Mouse (Mus musculus) heart, embryonic 15.5 days (tissue): ENCODE data around the gene 1110017D15Rik. TPM values are rescaled to one million over a fixed set of nuclear protein-coding genes. Genes with fewer than 3 reads are reported as not detected.

ENCODE experiments used
- ATAC-seq: fragments of 200-750 bp; cut with Nextera tagmentation; replicated peaks from 2 replicates; pipeline ENCODE4 v1.8.0; 2017; ENCODE audit warnings: low read depth, moderate TSS enrichment; ENCODE audit not compliant: insufficient number of reproducible peaks, insufficient read depth, low FRiP score
- H3K27ac ChIP-seq: fragments of 300-500 bp; sonication (generic); 2 replicates; pipeline ENCODE4 v1.5.1; 2015; ENCODE audit warnings: mild to moderate bottlenecking, inconsistent platforms
- H3K27me3 ChIP-seq: fragments of 300-500 bp; sonication (generic); 2 replicates; pipeline ENCODE4 v1.6.1; 2015; ENCODE audit warnings: inconsistent platforms
- H3K36me3 ChIP-seq: fragments of 300-500 bp; sonication (generic); 2 replicates; pipeline ENCODE4 v1.6.1; 2015; ENCODE audit warnings: mild to moderate bottlenecking, inconsistent platforms
- H3K4me1 ChIP-seq: fragments of 300-500 bp; sonication (generic); replicated peaks from 2 replicates; pipeline ENCODE4 v1.6.1; 2015; ENCODE audit warnings: inconsistent platforms
- H3K4me2 ChIP-seq: fragments of 300-500 bp; sonication (generic); 2 replicates; pipeline ENCODE4 v1.6.1; 2015; ENCODE audit warnings: inconsistent platforms, mild to moderate bottlenecking, moderate library complexity
- H3K4me3 ChIP-seq: fragments of 300-500 bp; sonication (generic); 2 replicates; pipeline ENCODE4 v1.5.1; 2015; ENCODE audit warnings: mild to moderate bottlenecking, inconsistent platforms
- H3K9ac ChIP-seq: fragments of 300-500 bp; sonication (generic); 2 replicates; pipeline ENCODE4 v1.6.1; 2015; ENCODE audit warnings: mild to moderate bottlenecking, inconsistent platforms
- H3K9me3 ChIP-seq: fragments of 300-500 bp; sonication (generic); replicated peaks from 2 replicates; pipeline ENCODE4 v1.6.1; 2016; ENCODE audit warnings: inconsistent platforms
- WGBS: fragments of 180-500 bp; shearing (Covaris S2); methylation state at CpG from one replicate; pipeline ENCODE4 v1.1.7; 2015; ENCODE audit warnings: mixed read lengths; 5-methylcytosine and 5-hydroxymethylcytosine counted together
- polyA plus RNA-seq: library from polyadenylated mRNA; unstranded; fragments of >200 nt; fragmentation: Nextera tagmentation; extraction: Ambion mirVana; gene quantifications from 2 replicates; pipeline ENCODE4 v1.2.1, GENCODE M21; 2015

The 1110017D15Rik gene
- polyA plus RNA-seq, 1 experiment from 2014 or later: 0.77 TPM

DNA sequence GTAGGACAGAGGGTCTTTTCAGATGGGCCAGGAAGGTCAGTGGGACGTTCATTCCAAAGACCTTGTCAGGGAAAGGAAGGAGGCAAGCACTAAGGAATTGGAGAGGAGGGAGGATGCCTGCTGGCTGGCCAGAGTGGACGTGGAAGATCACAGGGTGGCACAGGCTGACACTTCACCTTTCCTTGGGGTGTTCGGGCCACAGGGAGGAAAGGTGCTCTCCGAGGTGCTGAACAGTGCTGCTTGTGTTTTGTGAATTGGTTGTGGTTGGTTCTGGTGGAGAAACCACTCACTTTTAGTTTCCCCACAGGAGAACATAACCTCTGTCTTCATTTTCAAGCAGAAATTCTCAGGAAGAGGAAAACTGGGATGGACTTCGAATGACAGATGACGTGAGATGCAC lies 15.3 kb upstream of the 1110017D15Rik start:
- no peaks in the 10 kb centered on the region for H3K27me3 ChIP-seq
- no peak overlapping the region for H3K4me3 ChIP-seq
- no peak for ATAC-seq
- H3K9me3 ChIP-seq: no peaks in the 10 kb centered on the region
- 16% methylated on average over 6 of the region's 6 CpGs for WGBS
- no peak overlapping the region for H3K27ac ChIP-seq
- peaks cover 13% of the 10 kb centered on the region for H3K4me1 ChIP-seq
- H3K36me3 ChIP-seq: no peaks in the 10 kb centered on the region
- H3K4me2 ChIP-seq: no peak overlapping the region
- no peak overlapping the region for H3K9ac ChIP-seq

GRCm38 (mm10) chr4:41527996-41528395 lies 10.9 kb upstream of the 1110017D15Rik start:
- Histone ChIP-seq H3K9me3 (no peaks in the 10 kb centered on the region), H3K27me3 (no peaks in the 10 kb centered on the region), H3K27ac (no peak overlapping the region), H3K4me1 (peaks cover 17% of the 10 kb centered on the region), H3K9ac (no peak overlapping the region), H3K4me2 (no peak overlapping the region), H3K4me3 (no peak overlapping the region), H3K36me3 (no peaks in the 10 kb centered on the region)
- WGBS: 27% methylated on average over 8 of the region's 8 CpGs
- no peak for ATAC-seq

DNA sequence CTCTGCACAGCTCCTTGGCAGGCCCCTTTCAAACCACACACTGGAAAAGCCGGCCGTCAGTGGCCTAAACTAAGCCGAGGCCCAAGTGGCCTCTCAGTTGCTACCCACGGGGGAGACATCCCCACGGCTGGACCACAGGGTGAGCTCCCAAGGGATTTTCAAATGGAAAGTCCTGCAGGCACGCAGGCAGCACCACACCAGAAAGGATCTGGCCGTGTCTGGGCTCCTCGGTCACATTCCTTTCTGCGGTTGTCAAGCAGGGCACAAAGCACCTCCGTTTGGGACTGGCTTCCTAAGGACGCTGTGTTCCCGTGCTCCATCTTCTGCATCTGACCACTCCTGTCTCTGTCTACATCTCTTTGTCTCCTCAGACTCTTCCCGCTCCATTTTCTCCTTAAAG lies 9.9 kb upstream of the 1110017D15Rik start:
- Histone ChIP-seq H3K27ac (no peak overlapping the region), H3K4me1 (peaks cover 17% of the 10 kb centered on the region), H3K27me3 (no peaks in the 10 kb centered on the region), H3K4me3 (no peak overlapping the region), H3K36me3 (no peaks in the 10 kb centered on the region), H3K9me3 (no peaks in the 10 kb centered on the region), H3K9ac (no peak overlapping the region), H3K4me2 (no peak overlapping the region)
- ATAC-seq: no peak
- 34% methylated on average over 13 of the region's 13 CpGs for WGBS

GRCm38 (mm10) chr4:41526553-41526952 lies 9.4 kb upstream of the 1110017D15Rik start:
- Histone ChIP-seq H3K36me3 (no peaks in the 10 kb centered on the region), H3K4me3 (no peak overlapping the region), H3K27me3 (0 out of 2 replicates have a peak, but pooled peaks cover 4% of the 10 kb centered on the region), H3K9ac (no peak overlapping the region), H3K4me1 (peaks cover 17% of the 10 kb centered on the region), H3K4me2 (no peak overlapping the region), H3K9me3 (no peaks in the 10 kb centered on the region), H3K27ac (no peak overlapping the region)
- ATAC-seq: no peak
- WGBS: 65% methylated on average over 7 of the region's 7 CpGs

DNA sequence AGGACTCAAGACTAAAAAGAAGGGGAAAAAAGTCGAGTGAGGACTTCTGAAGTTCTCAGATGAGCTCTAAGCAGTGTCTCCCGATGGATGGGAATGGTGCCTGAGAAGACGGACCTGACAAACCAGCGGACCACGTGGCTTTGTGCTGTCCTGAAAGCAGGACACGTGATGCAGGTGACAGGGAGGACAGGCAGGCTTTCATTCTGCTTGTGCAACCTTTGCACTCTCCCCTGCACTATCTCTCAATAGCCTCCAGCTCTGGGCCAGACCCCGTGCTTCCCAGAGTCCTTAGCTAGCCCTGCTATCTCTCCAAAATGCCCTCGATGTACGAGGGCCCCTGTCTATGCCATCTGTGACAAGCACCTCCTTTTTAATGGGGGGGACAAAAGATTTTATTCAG lies 7.7 kb upstream of the 1110017D15Rik start:
- no peak overlapping the region for H3K4me3 ChIP-seq
- no peak overlapping the region for H3K4me2 ChIP-seq
- ATAC-seq: no peak
- H3K9me3 ChIP-seq: no peaks in the 10 kb centered on the region
- peaks cover 17% of the 10 kb centered on the region for H3K4me1 ChIP-seq
- no peak overlapping the region for H3K27ac ChIP-seq
- 60% methylated on average over 9 of the region's 9 CpGs for WGBS
- H3K9ac ChIP-seq: no peak overlapping the region
- no peaks in the 10 kb centered on the region for H3K36me3 ChIP-seq
- peaks cover 10% of the 10 kb centered on the region; the same call in 1 of the 2 replicates for H3K27me3 ChIP-seq

GRCm38 (mm10) chr4:41523839-41524238 lies 6.7 kb upstream of the 1110017D15Rik start:
- H3K27ac ChIP-seq: no peak overlapping the region
- WGBS: 66% methylated on average over 7 of the region's 7 CpGs
- peaks cover 15% of the 10 kb centered on the region for H3K4me1 ChIP-seq
- H3K9me3 ChIP-seq: no peaks in the 10 kb centered on the region
- no peak overlapping the region for H3K4me2 ChIP-seq
- peaks cover 10% of the 10 kb centered on the region; the same call in 1 of the 2 replicates for H3K27me3 ChIP-seq
- H3K9ac ChIP-seq: no peak overlapping the region
- ATAC-seq: no peak
- no peak overlapping the region for H3K4me3 ChIP-seq
- H3K36me3 ChIP-seq: no peaks in the 10 kb centered on the region

DNA sequence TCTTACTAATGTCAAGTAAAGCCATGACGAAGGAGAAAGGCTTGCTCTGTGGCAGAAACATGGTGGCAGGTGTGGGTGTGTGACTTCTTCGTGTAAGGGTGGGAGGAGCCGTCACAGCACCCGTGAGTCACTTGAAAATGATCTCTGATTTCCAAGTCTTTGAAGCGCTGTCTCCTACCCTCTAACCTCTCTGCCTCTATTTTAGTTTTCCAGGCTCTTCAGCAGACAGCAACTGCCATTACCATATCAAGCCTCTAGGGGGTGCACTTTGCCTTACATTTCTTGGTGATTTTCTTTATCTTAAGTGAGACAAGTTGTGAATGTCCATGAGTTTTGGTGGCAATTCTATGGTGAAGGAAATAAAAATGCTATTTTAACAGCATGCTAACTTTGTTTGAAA lies 5.7 kb upstream of the 1110017D15Rik start:
- no peak overlapping the region for H3K9ac ChIP-seq
- no peak overlapping the region for H3K4me2 ChIP-seq
- WGBS: 51% methylated on average over 5 of the region's 5 CpGs
- H3K27ac ChIP-seq: no peak overlapping the region
- peaks cover 5% of the 10 kb centered on the region for H3K4me1 ChIP-seq
- H3K4me3 ChIP-seq: no peak overlapping the region
- no peak for ATAC-seq
- peaks cover 10% of the 10 kb centered on the region; the same call in 1 of the 2 replicates for H3K27me3 ChIP-seq
- no peaks in the 10 kb centered on the region for H3K9me3 ChIP-seq
- H3K36me3 ChIP-seq: no peaks in the 10 kb centered on the region

- Histone ChIP-seq H3K4me1 (peaks cover 4% of the 10 kb centered on the region), H3K36me3 (no peaks in the 10 kb centered on the region), H3K4me2 (no peak overlapping the region), H3K9me3 (no peaks in the 10 kb centered on the region), H3K27ac (no peak overlapping the region), H3K27me3 (peaks cover 10% of the 10 kb centered on the region; the same call in 1 of the 2 replicates), H3K4me3 (no peak overlapping the region), H3K9ac (no peak overlapping the region)
- no peak for ATAC-seq
- 88% methylated on average over 6 of the region's 6 CpGs for WGBS
Measured at GRCm38 (mm10) chr4:41522136-41522535, 5.0 kb upstream of the 1110017D15Rik start.

DNA sequence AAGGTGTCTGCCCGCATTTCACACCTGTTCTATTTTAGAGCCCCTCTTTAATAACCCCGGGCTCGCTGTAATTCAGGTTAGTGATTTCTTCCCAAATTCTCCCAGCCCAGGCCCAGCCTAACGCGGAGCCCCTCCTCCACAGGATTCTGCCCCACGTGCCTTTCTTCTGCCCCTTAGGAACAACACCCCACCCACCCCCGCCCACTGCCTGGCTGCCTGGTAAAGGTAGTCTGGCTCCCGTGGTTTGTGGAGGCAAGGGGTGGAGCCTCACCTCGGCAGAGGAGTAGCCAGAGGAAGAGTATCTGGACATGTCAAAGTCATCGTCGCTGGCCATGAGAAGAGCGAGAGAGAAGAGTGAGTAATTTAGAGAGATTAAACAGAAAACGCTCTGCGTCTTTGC lies 3.5 kb upstream of the 1110017D15Rik start:
- Histone ChIP-seq H3K4me3 (no peak overlapping the region), H3K9me3 (no peaks in the 10 kb centered on the region), H3K4me2 (no peak overlapping the region), H3K27me3 (peaks cover 13% of the 10 kb centered on the region), H3K36me3 (no peaks in the 10 kb centered on the region), H3K9ac (no peak overlapping the region), H3K4me1 (no peaks in the 10 kb centered on the region), H3K27ac (no peak overlapping the region)
- no peak for ATAC-seq
- 39% methylated on average over 14 of the region's 14 CpGs for WGBS

- no peaks in the 10 kb centered on the region for H3K4me1 ChIP-seq
- no peaks in the 10 kb centered on the region for H3K9me3 ChIP-seq
- no peak for ATAC-seq
- no peak overlapping the region for H3K9ac ChIP-seq
- no peaks in the 10 kb centered on the region for H3K36me3 ChIP-seq
- WGBS: 85% methylated on average over 5 of the region's 5 CpGs
- H3K4me2 ChIP-seq: no peak overlapping the region
- H3K27ac ChIP-seq: no peak overlapping the region
- peaks cover 13% of the 10 kb centered on the region for H3K27me3 ChIP-seq
- H3K4me3 ChIP-seq: no peak overlapping the region
Measured at GRCm38 (mm10) chr4:41519195-41519594, 2.1 kb upstream of the 1110017D15Rik start.

- no peak for ATAC-seq
- 72% methylated on average over 7 of the region's 7 CpGs for WGBS
- H3K27ac ChIP-seq: no peak overlapping the region
- no peak overlapping the region for H3K4me2 ChIP-seq
- no peaks in the 10 kb centered on the region for H3K36me3 ChIP-seq
- no peak overlapping the region for H3K4me3 ChIP-seq
- H3K27me3 ChIP-seq: peaks cover 15% of the 10 kb centered on the region
- H3K9ac ChIP-seq: no peak overlapping the region
- no peaks in the 10 kb centered on the region for H3K9me3 ChIP-seq
- no peaks in the 10 kb centered on the region for H3K4me1 ChIP-seq
Measured at GRCm38 (mm10) chr4:41518349-41518748, 1.2 kb upstream of the 1110017D15Rik start.

DNA sequence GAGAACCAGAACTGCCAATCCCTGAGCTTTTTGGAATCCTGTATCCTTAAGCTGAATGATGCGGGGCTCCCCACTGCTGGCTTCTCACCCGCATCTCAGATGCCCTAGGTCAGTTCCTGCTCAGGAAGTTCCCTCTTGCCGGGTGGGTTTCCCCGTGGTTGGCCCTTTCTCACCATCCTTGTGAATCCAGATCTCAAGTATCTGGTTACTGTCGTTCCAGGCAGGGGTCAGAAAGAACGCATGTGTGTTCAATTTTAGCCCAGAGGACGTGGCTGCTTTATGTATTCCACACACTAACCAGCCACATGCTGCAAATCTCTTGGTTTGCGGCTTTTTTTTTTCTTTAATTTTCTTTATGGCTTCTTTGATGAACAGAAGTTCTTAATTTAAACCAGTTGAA lies 3.4 kb downstream of the 1110017D15Rik start:
- Histone ChIP-seq H3K4me3 (no peak overlapping the region), H3K27me3 (peaks cover 33% of the 10 kb centered on the region), H3K36me3 (no peaks in the 10 kb centered on the region), H3K9ac (no peak overlapping the region), H3K4me2 (no peak overlapping the region), H3K4me1 (no peaks in the 10 kb centered on the region), H3K27ac (no peak overlapping the region), H3K9me3 (no peaks in the 10 kb centered on the region)
- WGBS: 18% methylated on average over 8 of the region's 8 CpGs
- no peak for ATAC-seq
